Mouse (Mus musculus): ENCODE results near the gene Fggy. TPM values are rescaled to one million over a fixed set of nuclear protein-coding genes. Genes with fewer than 3 reads are reported as not detected.

Fggy gene
- total and polyA plus RNA-seq, 3 experiments: not detected

GRCm38 (mm10) chr4:95669336-95669735 lies 112.0 kb downstream of the Fggy start:
- Histone ChIP-seq H3K4me3 (ENCODE audit: control insufficient read depth in 1 of 2, insufficient read depth in 1 of 2, low read depth in 2 of 2, low read length in 2 of 2) (no peak overlapping the region), H3K9me3 (replicated peaks; ENCODE audit: insufficient read depth, low read length) (no peaks in the 10 kb centered on the region), H3K36me3 (ENCODE audit: control insufficient read depth in 1 of 2, insufficient read depth in 2 of 2, low read length in 2 of 2) (no peaks in the 10 kb centered on the region), H3K27me3 (ENCODE audit: control insufficient read depth in 1 of 2, insufficient read depth in 2 of 2, low read length in 2 of 2) (no peaks in the 10 kb centered on the region), H3K27ac (ENCODE audit: control insufficient read depth, low read depth, low read length) (no peak overlapping the region), H3K79me2 (ENCODE audit: control insufficient read depth, insufficient read depth, low read length, poor library complexity) (no peaks in the 10 kb centered on the region), H3K4me1 (ENCODE audit: control insufficient read depth in 1 of 2, insufficient read depth in 2 of 2, low read length in 2 of 2) (no peaks in the 10 kb centered on the region), H3K9ac (ENCODE audit: control insufficient read depth, low read depth, low read length, poor library complexity, severe bottlenecking) (no peak overlapping the region)
- TF ChIP-seq MYC (IDR thresholded peaks at IDR 0.05; ENCODE audit: low read depth, low read length) (no peak), CHD1 (IDR thresholded peaks at IDR 0.05; ENCODE audit: low read depth, low read length) (no peak), MAX (IDR thresholded peaks at IDR 0.05; ENCODE audit: low read length) (no peak), POLR2A (IDR thresholded peaks at IDR 0.05; ENCODE audit: control insufficient read depth in 1 of 2, insufficient read depth in 1 of 2, low read depth in 1 of 2, low read length in 2 of 2, poor library complexity in 1 of 2) (no peak), RCOR1 (IDR thresholded peaks at IDR 0.05; ENCODE audit: low read depth, low read length) (no peak), MXI1 (IDR thresholded peaks at IDR 0.05; ENCODE audit: low read depth, low read length) (no peak), USF1 (IDR thresholded peaks at IDR 0.05; ENCODE audit: low read depth, low read length) (no peak), HCFC1 (IDR thresholded peaks at IDR 0.05; ENCODE audit: low read depth, low read length) (no peak), EP300 (IDR thresholded peaks at IDR 0.05; ENCODE audit: low read depth in 1 of 2, low read length in 2 of 2) (no peak), RAD21 (IDR thresholded peaks at IDR 0.05; ENCODE audit: low read depth, low read length) (no peak), NRF1 (IDR thresholded peaks at IDR 0.05; ENCODE audit: insufficient read depth, low read depth, low read length, poor library complexity, severe bottlenecking) (no peak), GABPA (IDR thresholded peaks at IDR 0.05; ENCODE audit: low read depth, low read length) (no peak), MAZ (IDR thresholded peaks at IDR 0.05; ENCODE audit: low read depth, low read length) (no peak), UBTF (IDR thresholded peaks at IDR 0.05; ENCODE audit: borderline replicate concordance, insufficient read depth, low read depth, low read length) (no peak), MAFK (IDR thresholded peaks at IDR 0.05; ENCODE audit: borderline replicate concordance, low read depth, low read length) (no peak), ETS1 (IDR thresholded peaks at IDR 0.05; ENCODE audit: low read depth, low read length) (no peak), KAT2A (conservative IDR thresholded peaks at IDR 0.05; ENCODE audit: low read depth, low read length) (no peak), JUND (IDR thresholded peaks at IDR 0.05; ENCODE audit: low read depth, low read length) (no peak), E2F4 (IDR thresholded peaks at IDR 0.05; ENCODE audit: borderline replicate concordance, low read depth, low read length) (no peak), ZKSCAN1 (IDR thresholded peaks at IDR 0.05; ENCODE audit: low read depth, low read length) (no peak)
- DNase-seq (ENCODE audit: low read depth, low spot score): no peak

- Histone ChIP-seq H3K27me3 (ENCODE audit: control insufficient read depth in 1 of 2, insufficient read depth in 2 of 2, low read length in 2 of 2) (no peaks in the 10 kb centered on the region), H3K36me3 (ENCODE audit: control insufficient read depth in 1 of 2, insufficient read depth in 2 of 2, low read length in 2 of 2) (no peaks in the 10 kb centered on the region), H3K27ac (ENCODE audit: control insufficient read depth, low read depth, low read length) (no peak overlapping the region), H3K9ac (ENCODE audit: control insufficient read depth, low read depth, low read length, poor library complexity, severe bottlenecking) (no peak overlapping the region), H3K79me2 (ENCODE audit: control insufficient read depth, insufficient read depth, low read length, poor library complexity) (no peaks in the 10 kb centered on the region), H3K9me3 (replicated peaks; ENCODE audit: insufficient read depth, low read length) (no peaks in the 10 kb centered on the region), H3K4me1 (ENCODE audit: control insufficient read depth in 1 of 2, insufficient read depth in 2 of 2, low read length in 2 of 2) (no peaks in the 10 kb centered on the region), H3K4me3 (ENCODE audit: control insufficient read depth in 1 of 2, insufficient read depth in 1 of 2, low read depth in 2 of 2, low read length in 2 of 2) (no peak overlapping the region)
- DNase-seq (ENCODE audit: low read depth, low spot score): no peak
- TF ChIP-seq MAFK (IDR thresholded peaks at IDR 0.05; ENCODE audit: borderline replicate concordance, low read depth, low read length) (no peak), TBP (IDR thresholded peaks at IDR 0.05; ENCODE audit: low read depth, low read length) (no peak), UBTF (IDR thresholded peaks at IDR 0.05; ENCODE audit: borderline replicate concordance, insufficient read depth, low read depth, low read length) (no peak), NELFE (IDR thresholded peaks at IDR 0.05; ENCODE audit: low read depth, low read length) (no peak), EP300 (IDR thresholded peaks at IDR 0.05; ENCODE audit: low read depth in 1 of 2, low read length in 2 of 2) (no peak), GABPA (IDR thresholded peaks at IDR 0.05; ENCODE audit: low read depth, low read length) (no peak), BHLHE40 (IDR thresholded peaks at IDR 0.05; ENCODE audit: borderline replicate concordance, low read depth, low read length) (no peak), MAZ (IDR thresholded peaks at IDR 0.05; ENCODE audit: low read depth, low read length) (no peak), TAL1 (IDR thresholded peaks at IDR 0.05; ENCODE audit: low read length) (no peak), USF2 (IDR thresholded peaks at IDR 0.05; ENCODE audit: borderline replicate concordance in 1 of 2, insufficient read depth in 1 of 2, low read depth in 1 of 2, low read length in 2 of 2) (no peak), CHD2 (IDR thresholded peaks at IDR 0.05; ENCODE audit: low read length) (no peak), MEF2A (IDR thresholded peaks at IDR 0.05; ENCODE audit: extremely low read depth, insufficient replicate concordance, low read depth, low read length, poor library complexity, severe bottlenecking) (no peak), JUND (IDR thresholded peaks at IDR 0.05; ENCODE audit: low read depth, low read length) (no peak), POLR2AphosphoS2 (IDR thresholded peaks at IDR 0.05; ENCODE audit: low read length) (no peak), ETS1 (IDR thresholded peaks at IDR 0.05; ENCODE audit: low read depth, low read length) (no peak), E2F4 (IDR thresholded peaks at IDR 0.05; ENCODE audit: borderline replicate concordance, low read depth, low read length) (no peak)
Measured at GRCm38 (mm10) chr4:95670559-95670958, 113.3 kb downstream of the Fggy start.
